Mouse (Mus musculus) central nervous system, embryonic 11.5 days (tissue): ENCODE data around the gene Myo3b. TPM values are rescaled to one million over a fixed set of nuclear protein-coding genes. Genes with fewer than 3 reads are reported as not detected.

Experiments used
- polyA plus RNA-seq: library from polyadenylated mRNA; depleted of rRNA; stranded (reverse); fragments of >200 nt; gene quantifications from 2 replicates; pipeline ENCODE4 v1.2.3, GENCODE M21; 2012; rRNA removed

The Myo3b gene
- 0.10 and 0.11 TPM in 2 replicates for polyA plus RNA-seq

GRCm38 (mm10) chr2:70038752-70039151 lies at the start of gene Myo3b:
Gene Myo3b (plus strand): TSS chr2:70039126.

Other genes starting within 250 kb of the Myo3b start
- 5.0 and 8.8 TPM in 2 replicates for gene Ccdc173, start 249.6 kb upstream of the Myo3b start, polyA plus RNA-seq
- gene Phospho2, start 249.5 kb upstream of the Myo3b start, polyA plus RNA-seq = 27.8 and 55.6 TPM in 2 replicates
- gene Klhl23, start 217.2 kb upstream of the Myo3b start, polyA plus RNA-seq = 19.9 and 29.1 TPM in 2 replicates
- gene Ssb, start 177.6 kb upstream of the Myo3b start, polyA plus RNA-seq = 273 and 614 TPM in 2 replicates
- gene Mettl5, start 153.5 kb upstream of the Myo3b start, polyA plus RNA-seq = 12.6 and 16.6 TPM in 2 replicates
- gene Ubr3, start 141.9 kb upstream of the Myo3b start, polyA plus RNA-seq = 21.7 and 43.0 TPM in 2 replicates